Mouse (Mus musculus) E14TG2a.4 (cell line): ENCODE measurements at regions not wholly inside any gene's neighbourhood (a gene's known extent, or its start where the extent isn't known, plus 50 kb on each side); places are given as distances from the start of the nearest gene placed in this dataset.

ENCODE experiments used
- CTCF ChIP-seq: conservative IDR thresholded peaks from 2 replicates; pipeline ENCODE4 v1.5.1; 2014; ENCODE audit warnings: low read length
- NANOG ChIP-seq: IDR thresholded peaks from 2 replicates; pipeline ENCODE4 v1.6.1; 2014; ENCODE audit warnings: borderline replicate concordance, low read length, mixed read lengths
- POU5F1 ChIP-seq: IDR thresholded peaks from 2 replicates; pipeline ENCODE4 v1.6.1; 2014; ENCODE audit warnings: low read length, borderline replicate concordance

DNA sequence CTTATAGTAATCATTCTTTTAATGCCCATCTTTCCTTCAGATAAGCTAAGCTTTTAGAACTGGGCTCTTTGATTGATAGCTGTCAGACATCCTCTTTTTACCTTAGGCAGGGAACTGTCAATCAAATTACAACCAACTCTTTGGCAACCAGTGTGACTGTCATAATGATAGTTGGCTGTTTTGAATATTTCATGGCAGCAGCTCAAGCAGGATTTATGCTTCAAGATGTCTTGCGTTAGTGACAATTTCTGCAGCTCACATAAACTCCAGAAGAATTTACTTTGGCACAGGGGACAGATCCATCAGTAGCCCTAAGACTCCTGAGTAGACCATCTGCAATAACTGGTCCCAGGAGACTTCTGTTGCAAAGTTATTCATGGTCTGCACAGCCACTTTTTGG, 178.5 kb upstream of the Ufl1 start:
- no peak for TF ChIP-seq CTCF
- TF ChIP-seq NANOG, result no peak
- no peak for TF ChIP-seq POU5F1
